18 mouse cellular contexts compared by ENCODE assay signal in genomic region chr3:134124982-134125381, GRCm38 (mm10).
DNase-seq lines count a peak whose midpoint lies in the region; ATAC-seq and TF ChIP-seq lines count a peak whose summit lies in the region.
"Had no signal": no experiment of that assay in that cellular context is flagged by ENCODE, and none has a peak within 500 bp of the region (broad histone marks: within the 10 kb centered on the region; RNA-seq: fewer than 3 reads in every experiment).

No protein-coding gene starts in this region.

- ATAC-seq in monocyte, adult 5-6 weeks (replicated peaks; ENCODE audit: insufficient number of reproducible peaks, low FRiP score, low TSS enrichment, poor library complexity, severe bottlenecking) = no peak
- ATAC-seq: activated CD4-positive, CD25-positive, alpha-beta regulatory T cell, adult 4 months; CD4-positive, CD25-positive, alpha-beta regulatory T cell, adult 4 months; Patski had no signal

- peak; percentile 17 for DNase-seq in CH12.LX (ENCODE audit: extremely low read depth)
- DNase-seq: adrenal gland, adult 2 months; adrenal gland, adult 8-10 months; adrenal gland, postnatal 10 days; adrenal gland, postnatal 14 days; adrenal gland, postnatal 25 days; adrenal gland, postnatal 36 days; B cell, adult 2 months; cerebellum, adult 11 months; cerebellum, adult 11-12 months; cerebellum, adult 18-20 months; cerebellum, adult 2 months; cerebellum, adult 8-10 months had no signal

- H3K4me1 ChIP-seq in CH12.LX (ENCODE audit: control insufficient read depth in 1 of 2, insufficient read depth in 2 of 2) = peaks cover 6 to 7% of the 10 kb centered on the region in 2 experiments; a peak in 3 of 4 replicates

- H3K9me3 ChIP-seq in CH12.LX (replicated peaks; ENCODE audit: low read length) = no peaks in the 10 kb centered on the region
- H3K9me3 ChIP-seq: G1E had no signal

- no peak for TF ChIP-seq CTCF in CH12.LX (conservative IDR thresholded peaks at IDR 0.05 in 1 of 2, IDR thresholded peaks at IDR 0.05 in 1 of 2; ENCODE audit: low read depth in 2 of 2, low read length in 2 of 2)

- H3K79me2 ChIP-seq in CH12.LX (replicated peaks; ENCODE audit: control insufficient read depth, extremely low read depth, insufficient read depth, poor library complexity, severe bottlenecking) = no peaks in the 10 kb centered on the region

- in situ Hi-C loops in CH12.LX (cut with MboI; ENCODE audit: low pct_ligation_motif_present, low pct_unique_long_range_greater_than_20kb, low sequenced_read_pairs) = no loop called here

- dilution Hi-C loops in CH12.LX (cut with MboI; ENCODE audit: extremely low pct_ligation_motif_present, extremely low pct_unique_long_range_greater_than_20kb, low sequenced_read_pairs) = no loop called here

- H3K27me3 ChIP-seq in CH12.LX (replicated peaks) = no peaks in the 10 kb centered on the region
- H3K27me3 ChIP-seq: Patski had no signal

- H3K36me3 ChIP-seq in CH12.LX (replicated peaks in 1 of 2; ENCODE audit: control insufficient read depth in 1 of 2, insufficient read depth in 1 of 2, low read length in 1 of 2) = no peaks in the 10 kb centered on the region
- H3K36me3 ChIP-seq: G1E had no signal

- TF ChIP-seq EP300 in CH12.LX (IDR thresholded peaks at IDR 0.05; ENCODE audit: low read length) = no peak; the same call in 1 of the 2 replicates

- TF ChIP-seq POLR2A in CH12.LX (IDR thresholded peaks at IDR 0.05; ENCODE audit: low read depth, low read length) = no peak

- no peak overlapping the region for H3K9ac ChIP-seq in CH12.LX (ENCODE audit: insufficient read depth, low read depth)

- H3K27ac ChIP-seq in CH12.LX (ENCODE audit: insufficient read depth, low read depth) = no peak overlapping the region

- H3K4me2 ChIP-seq in CH12.LX (ENCODE audit: insufficient read depth, low read depth, poor library complexity, severe bottlenecking) = 0 out of 2 replicates have a peak overlapping the region, but pooled peaks have one; percentile 3

- H3K4me3 ChIP-seq in CH12.LX (replicated peaks in 1 of 3; ENCODE audit: low read depth in 2 of 3, low read length in 2 of 3, poor library complexity in 1 of 3) = no peak overlapping the region

- TF ChIP-seq RAD21 in CH12.LX (IDR thresholded peaks at IDR 0.05; ENCODE audit: low read depth, low read length) = no peak

TF ChIP-seq in CH12.LX, 34 proteins besides CTCF, POLR2A, EP300 and RAD21:
- no peak for TF ChIP-seq TBP (conservative IDR thresholded peaks at IDR 0.05; ENCODE audit: low read depth, low read length)
- peak; percentile 51; the same call in 1 of the 2 replicates for TF ChIP-seq IRF4 (IDR thresholded peaks at IDR 0.05; ENCODE audit: low read depth, low read length)
- no peak for TF ChIP-seq PAX5 (IDR thresholded peaks at IDR 0.05; ENCODE audit: low read length)
- no peak for TF ChIP-seq USF1 (IDR thresholded peaks at IDR 0.05; ENCODE audit: low read depth, low read length)
- no peak for TF ChIP-seq SIN3A (IDR thresholded peaks at IDR 0.05; ENCODE audit: low read length)
- peak; percentile 69; the same call in 1 of the 2 replicates for TF ChIP-seq BHLHE40 (IDR thresholded peaks at IDR 0.05; ENCODE audit: low read depth, low read length)
- no peak for TF ChIP-seq MEF2A (IDR thresholded peaks at IDR 0.05; ENCODE audit: borderline replicate concordance, low read depth, low read length)
- TF ChIP-seq UBTF (IDR thresholded peaks at IDR 0.05; ENCODE audit: low read depth, low read length) = no peak
- TF ChIP-seq HCFC1 (IDR thresholded peaks at IDR 0.05; ENCODE audit: low read depth, low read length) = no peak
- TF ChIP-seq POLR2AphosphoS2 (IDR thresholded peaks at IDR 0.05; ENCODE audit: low read depth, low read length) = no peak
- no peak for TF ChIP-seq ELF1 (IDR thresholded peaks at IDR 0.05; ENCODE audit: low read depth, low read length)
- TF ChIP-seq JUN (IDR thresholded peaks at IDR 0.05; ENCODE audit: insufficient read depth, low read depth, low read length) = peak; percentile 66
- no peak for TF ChIP-seq MYC (IDR thresholded peaks at IDR 0.05; ENCODE audit: low read depth, low read length)
- no peak for TF ChIP-seq ZKSCAN1 (IDR thresholded peaks at IDR 0.05; ENCODE audit: borderline replicate concordance, low read depth, low read length)
